Mouse (Mus musculus) CH12.LX (cell line): ENCODE measurements around the gene Dlg1. TPM values are rescaled to one million over a fixed set of nuclear protein-coding genes. Genes with fewer than 3 reads are reported as not detected.

Experiments used
- DNase-seq: peaks from one replicate; pipeline ENCODE4 v3.0.0-alpha.2; 2013; ENCODE audit errors: extremely low read depth
- H3K27ac ChIP-seq: 2 replicates; pipeline ENCODE4 v1.5.1; 2012; ENCODE audit warnings: low read depth, mild to moderate bottlenecking, control low read depth, moderate library complexity; ENCODE audit not compliant: insufficient read depth
- H3K27me3 ChIP-seq: replicated peaks from 2 replicates; pipeline ENCODE3; 2012; ENCODE audit warnings: inconsistent platforms
- H3K36me3 ChIP-seq, 2 experiments: replicated peaks in 1 of 2; 2 replicates each; pipeline versions ENCODE3 to v1.6.1; 2012; ENCODE audit warnings: inconsistent platforms in 1 of 2, low read length in 1 of 2, mild to moderate bottlenecking in 1 of 2, mixed read lengths in 1 of 2, moderate library complexity in 1 of 2; ENCODE audit not compliant: control insufficient read depth in 1 of 2, insufficient read depth in 1 of 2
- H3K4me1 ChIP-seq, 2 experiments: 2 replicates each; pipeline ENCODE4 v1.6.1; 2012; ENCODE audit warnings: inconsistent platforms in 1 of 2, moderate library complexity in 1 of 2; ENCODE audit not compliant: insufficient read depth in 2 of 2, control insufficient read depth in 1 of 2
- H3K4me2 ChIP-seq: 2 replicates; pipeline ENCODE4 v1.6.1; 2012; ENCODE audit warnings: low read depth, mild to moderate bottlenecking, control low read depth; ENCODE audit not compliant: poor library complexity, insufficient read depth, severe bottlenecking
- H3K4me3 ChIP-seq, 3 experiments: fragments of 150-350 bp in 1 of 3; sonication (generic) in 1 of 3; replicated peaks in 1 of 3; 2 replicates each; pipeline versions ENCODE3 to v1.5.1; 2011 to 2012; ENCODE audit warnings: low read depth in 2 of 3, low read length in 2 of 3, mild to moderate bottlenecking in 2 of 3, moderate library complexity in 2 of 3, control low read depth in 1 of 3, improper control_type of control experiment in 1 of 3, inconsistent platforms in 1 of 3, mixed read lengths in 1 of 3; ENCODE audit not compliant: poor library complexity in 1 of 3
- H3K79me2 ChIP-seq: replicated peaks from 2 replicates; pipeline ENCODE4 v1.6.1; 2012; ENCODE audit warnings: mild to moderate bottlenecking, moderate library complexity; ENCODE audit not compliant: control insufficient read depth, poor library complexity, insufficient read depth, severe bottlenecking; ENCODE audit errors: extremely low read depth
- H3K9ac ChIP-seq: 2 replicates; pipeline ENCODE4 v1.6.1; 2012; ENCODE audit warnings: low read depth, mild to moderate bottlenecking, control low read depth, moderate library complexity; ENCODE audit not compliant: insufficient read depth
- H3K9me3 ChIP-seq: replicated peaks from 2 replicates; pipeline ENCODE3; 2012; ENCODE audit warnings: low read length, inconsistent platforms, mixed read lengths
- BHLHE40 ChIP-seq: IDR thresholded peaks from 2 replicates; pipeline ENCODE4 v1.6.1; 2011; ENCODE audit warnings: mild to moderate bottlenecking, low read depth, low read length, improper control_type of control experiment
- CTCF ChIP-seq, 2 experiments: IDR thresholded peaks in 1 of 2; conservative IDR thresholded peaks in 1 of 2; 2 replicates each; pipeline ENCODE4 v1.5.1; 2011 to 2012; ENCODE audit warnings: low read depth in 2 of 2, low read length in 2 of 2, improper control_type of control experiment in 1 of 2, inconsistent platforms in 1 of 2, mild to moderate bottlenecking in 1 of 2, moderate library complexity in 1 of 2
- EP300 ChIP-seq: IDR thresholded peaks from 2 replicates; pipeline ENCODE4 v1.6.1; 2011; ENCODE audit warnings: low read length, improper control_type of control experiment
- ETS1 ChIP-seq: conservative IDR thresholded peaks from 2 replicates; pipeline ENCODE4 v1.6.1; 2012; ENCODE audit warnings: low read depth, mild to moderate bottlenecking, inconsistent platforms, low read length, improper control_type of control experiment, moderate library complexity
- IRF4 ChIP-seq: IDR thresholded peaks from 2 replicates; pipeline ENCODE4 v1.6.1; 2014; ENCODE audit warnings: low read depth, mild to moderate bottlenecking, inconsistent platforms, low read length, improper control_type of control experiment
- JUND ChIP-seq: conservative IDR thresholded peaks from 2 replicates; pipeline ENCODE4 v1.6.1; 2011; ENCODE audit warnings: low read depth, low read length, improper control_type of control experiment
- KAT2A ChIP-seq: IDR thresholded peaks from 2 replicates; pipeline ENCODE4 v1.6.1; 2012; ENCODE audit warnings: low read length, improper control_type of control experiment, inconsistent platforms; ENCODE audit not compliant: insufficient replicate concordance
- MAZ ChIP-seq: IDR thresholded peaks from 2 replicates; pipeline ENCODE4 v1.6.1; 2012; ENCODE audit warnings: low read depth, mild to moderate bottlenecking, inconsistent platforms, low read length, improper control_type of control experiment, moderate library complexity
- PAX5 ChIP-seq: IDR thresholded peaks from 2 replicates; pipeline ENCODE4 v1.6.1; 2012; ENCODE audit warnings: low read length, inconsistent platforms, mixed read lengths
- SMC3 ChIP-seq: IDR thresholded peaks from 2 replicates; pipeline ENCODE4 v1.6.1; 2011; ENCODE audit warnings: low read depth, low read length, improper control_type of control experiment
- TBP ChIP-seq: conservative IDR thresholded peaks from 2 replicates; pipeline ENCODE4 v1.6.1; 2011; ENCODE audit warnings: low read depth, low read length, improper control_type of control experiment
- UBTF ChIP-seq: IDR thresholded peaks from 2 replicates; pipeline ENCODE4 v1.6.1; 2012; ENCODE audit warnings: low read depth, mild to moderate bottlenecking, inconsistent platforms, low read length, improper control_type of control experiment, moderate library complexity
- USF2 ChIP-seq: conservative IDR thresholded peaks from 2 replicates; pipeline ENCODE4 v1.6.1; 2011; ENCODE audit warnings: low read depth, low read length, improper control_type of control experiment
- ZC3H11A ChIP-seq: IDR thresholded peaks from 2 replicates; pipeline ENCODE4 v1.6.1; 2012; ENCODE audit warnings: low read depth, mild to moderate bottlenecking, inconsistent platforms, low read length, improper control_type of control experiment
- dilution Hi-C: fragments of 300-500 bp; cut with MboI; formaldehyde crosslinking; loops from 2 replicates; pipeline ENCODE4 v1.14.3; 2020; ENCODE audit warnings: low sequenced_read_pairs; ENCODE audit not compliant: extremely low pct_unique_long_range_greater_than_20kb, extremely low pct_ligation_motif_present
- in situ Hi-C: fragments of 300-500 bp; cut with MboI; formaldehyde crosslinking; loops from 3 replicates; pipeline ENCODE4 v1.14.3; 2019; ENCODE audit warnings: low sequenced_read_pairs, low pct_ligation_motif_present, low pct_unique_long_range_greater_than_20kb, mixed read lengths
- polyA plus RNA-seq: library from polyadenylated mRNA; unstranded; fragments of >175 nt; gene quantifications from 2 replicates; pipeline ENCODE4 v1.2.1, GENCODE M21; 2012; ENCODE audit warnings: low read depth; ENCODE audit not compliant: insufficient read length
- total RNA-seq, 2 experiments: library from RNA; depleted of rRNA; stranded (reverse); fragments of 300-350 nt in 1 of 2; fragments of >200 nt in 1 of 2; gene quantifications; 2 replicates each; pipeline ENCODE4 v1.2.3; 2012 to 2014

Gene Dlg1
- total and polyA plus RNA-seq, 3 experiments, result 29.0 to 47.9 (median 37.4) TPM

DNA sequence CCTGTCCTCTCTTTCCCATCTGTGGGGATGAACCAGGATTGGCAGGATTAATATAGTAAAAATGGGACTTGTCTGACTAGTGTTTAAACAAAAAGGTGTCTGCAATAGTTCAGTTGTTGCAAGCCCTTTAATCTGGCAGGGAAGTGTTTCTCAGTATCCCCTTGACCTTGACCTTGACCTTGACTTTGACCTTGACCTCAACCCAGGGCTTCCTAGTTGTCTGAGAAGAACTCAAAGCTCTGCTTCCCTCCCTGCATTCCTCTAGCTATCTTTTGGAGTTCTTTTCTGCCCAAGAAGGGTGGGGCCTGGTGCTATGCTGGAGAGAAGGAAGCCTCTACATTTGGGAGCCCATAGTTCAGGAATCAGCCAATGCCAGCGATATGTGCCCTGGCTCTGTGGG, 238.6 kb downstream of the Dlg1 start:
- no peak overlapping the region for H3K4me2 ChIP-seq
- in situ Hi-C loops, result no loop called here
- peaks cover 0 to 9% of the 10 kb centered on the region in 2 experiments; a peak in 2 of 4 replicates for H3K4me1 ChIP-seq
- H3K27me3 ChIP-seq, result no peaks in the 10 kb centered on the region
- H3K27ac ChIP-seq, result no peak overlapping the region
- H3K4me3 ChIP-seq, result no peak overlapping the region
- no peak for TF ChIP-seq ETS1
- no peak for TF ChIP-seq PAX5
- no peak for TF ChIP-seq EP300
- TF ChIP-seq MAZ, result no peak
- no peak for TF ChIP-seq USF2
- TF ChIP-seq, all 38 proteins: peak for 0
- dilution Hi-C loops, result no loop called here
- no peaks in the 10 kb centered on the region for H3K79me2 ChIP-seq
- no peak overlapping the region for H3K9ac ChIP-seq
- DNase-seq, result no peak
- peaks cover 9% of the 10 kb centered on the region for H3K9me3 ChIP-seq
- no peaks in the 10 kb centered on the region for H3K36me3 ChIP-seq

DNA sequence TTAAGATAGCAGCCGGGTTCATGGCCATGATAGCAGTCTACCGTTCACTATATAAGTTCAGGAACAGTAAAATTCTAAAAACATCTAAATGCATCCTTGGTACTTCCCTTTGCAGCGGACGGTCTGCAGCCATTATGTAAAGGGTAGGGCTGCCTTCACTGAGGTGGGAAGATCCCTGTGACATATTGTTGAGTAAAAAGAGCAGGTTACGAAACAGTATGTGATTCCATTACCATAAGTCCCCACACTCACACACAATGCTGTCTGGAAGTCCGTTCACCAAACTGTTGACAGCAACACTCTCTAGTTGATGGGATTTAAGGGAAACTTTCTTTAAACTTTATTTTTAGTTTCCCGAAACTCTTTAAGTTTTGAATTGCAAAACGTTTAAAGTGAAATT, 240.0 kb downstream of the Dlg1 start:
- Histone ChIP-seq H3K36me3 (no peaks in the 10 kb centered on the region), H3K79me2 (no peaks in the 10 kb centered on the region), H3K4me3 (no peak overlapping the region), H3K9ac (no peak overlapping the region), H3K4me1 (peaks cover 0 to 9% of the 10 kb centered on the region in 2 experiments; a peak in 2 of 4 replicates), H3K27me3 (no peaks in the 10 kb centered on the region), H3K4me2 (no peak overlapping the region), H3K9me3 (peaks cover 9% of the 10 kb centered on the region), H3K27ac (no peak overlapping the region)
- dilution Hi-C loops (no loop called here), in situ Hi-C loops (no loop called here)
- no peak for TF ChIP-seq JUND
- no peak for TF ChIP-seq SMC3
- no peak for TF ChIP-seq TBP
- no peak for TF ChIP-seq ZC3H11A
- TF ChIP-seq IRF4, result no peak
- TF ChIP-seq EP300, result no peak
- no peak for TF ChIP-seq KAT2A
- no peak for TF ChIP-seq BHLHE40
- DNase-seq, result no peak

DNA sequence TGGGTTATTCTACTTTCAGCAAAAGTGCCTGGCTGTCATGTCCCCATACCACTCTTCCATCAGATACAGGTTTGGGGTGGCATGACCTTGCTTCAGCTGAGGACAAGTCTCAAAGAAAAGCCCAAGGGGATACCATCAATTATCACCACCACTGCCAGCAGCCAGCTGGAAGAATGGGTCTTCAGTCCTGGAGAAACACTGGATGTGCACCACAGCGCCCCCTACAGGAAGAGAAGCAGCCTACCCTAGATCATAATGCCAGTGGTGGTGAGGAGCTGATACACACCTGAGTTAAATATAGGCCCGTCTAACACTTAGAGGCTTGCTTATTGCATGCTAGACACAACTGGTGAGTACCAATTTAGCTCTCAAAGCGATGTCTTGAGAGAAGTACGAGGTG, 242.1 kb downstream of the Dlg1 start:
- no peak overlapping the region for H3K27ac ChIP-seq
- no peaks in the 10 kb centered on the region for H3K79me2 ChIP-seq
- no peak overlapping the region for H3K4me3 ChIP-seq
- in situ Hi-C loops (no loop called here), dilution Hi-C loops (no loop called here)
- no peak overlapping the region for H3K4me2 ChIP-seq
- no peak overlapping the region for H3K9ac ChIP-seq
- no peaks in the 10 kb centered on the region for H3K27me3 ChIP-seq
- H3K4me1 ChIP-seq, result peaks cover 0 to 9% of the 10 kb centered on the region in 2 experiments; a peak in 2 of 4 replicates
- no peaks in the 10 kb centered on the region for H3K36me3 ChIP-seq
- peaks cover under 1% of the 10 kb centered on the region for H3K9me3 ChIP-seq
- DNase-seq, result peak; percentile 48
- peak; percentile 69 to 82 for TF ChIP-seq CTCF (conservative IDR thresholded peaks at IDR 0.05 in 1 of 2, IDR thresholded peaks at IDR 0.05 in 1 of 2; ENCODE audit: low read depth in 2 of 2, low read length in 2 of 2)
- TF ChIP-seq UBTF, result no peak
- TF ChIP-seq SMC3, result peak; percentile 15
